Mouse (Mus musculus) intestine, postnatal 0 days (tissue): Measurements from ENCODE around the gene Prss56. TPM values are rescaled to one million over a fixed set of nuclear protein-coding genes. Genes with fewer than 3 reads are reported as not detected.

Source experiments
- ATAC-seq: fragments of 200-750 bp; cut with Nextera tagmentation; 2 replicates; pipeline ENCODE4 v1.8.0; 2017; ENCODE audit warnings: mild to moderate bottlenecking, moderate TSS enrichment, moderate library complexity
- H3K27ac ChIP-seq: fragments of 300-500 bp; sonication (generic); 2 replicates; pipeline ENCODE4 v1.5.1; 2014; ENCODE audit warnings: mild to moderate bottlenecking, low read depth, low read length, moderate library complexity
- H3K27me3 ChIP-seq: fragments of 300-500 bp; sonication (generic); replicated peaks from 2 replicates; pipeline ENCODE4 v1.6.1; 2014; ENCODE audit warnings: low read length, mixed read lengths; ENCODE audit not compliant: control insufficient read depth, insufficient read depth
- H3K36me3 ChIP-seq: fragments of 300-500 bp; sonication (generic); 2 replicates; pipeline ENCODE4 v1.6.1; 2014; ENCODE audit warnings: mild to moderate bottlenecking, moderate library complexity; ENCODE audit not compliant: control insufficient read depth, insufficient read depth
- H3K4me1 ChIP-seq: fragments of 300-500 bp; sonication (generic); replicated peaks from 2 replicates; pipeline ENCODE4 v1.6.1; 2014; ENCODE audit warnings: antibody characterized with exemption, low read length, mixed read lengths; ENCODE audit not compliant: control insufficient read depth, insufficient read depth
- H3K4me2 ChIP-seq: fragments of 300-500 bp; sonication (generic); replicated peaks from 2 replicates; pipeline ENCODE4 v1.6.1; 2014; ENCODE audit warnings: low read depth, mild to moderate bottlenecking, moderate library complexity
- H3K4me3 ChIP-seq: fragments of 300-500 bp; sonication (generic); 2 replicates; pipeline ENCODE4 v1.5.1; 2014; ENCODE audit warnings: low read depth, low read length
- H3K9ac ChIP-seq: fragments of 300-500 bp; sonication (generic); 2 replicates; pipeline ENCODE4 v1.6.1; 2014; ENCODE audit warnings: mild to moderate bottlenecking, low read depth, low read length
- H3K9me3 ChIP-seq: fragments of 300-500 bp; sonication (generic); 2 replicates; pipeline ENCODE4 v1.6.1; 2016; ENCODE audit warnings: mixed run types; ENCODE audit not compliant: control insufficient read depth
- CTCF ChIP-seq: sonication (generic); IDR thresholded peaks from 2 replicates; pipeline ENCODE4 v1.5.1; 2016; ENCODE audit warnings: low read depth, mild to moderate bottlenecking, control low read depth, antibody characterized with exemption, moderate library complexity
- WGBS: fragments of 180-500 bp; shearing (Covaris S2); extraction: QIAGEN DNeasy Blood & Tissue Kit; methylation state at CpG from one replicate; pipeline ENCODE4 v1.1.7; 2014; 5-methylcytosine and 5-hydroxymethylcytosine counted together
- polyA plus RNA-seq: library from polyadenylated mRNA; unstranded; fragments of >200 nt; fragmentation: Nextera tagmentation; extraction: Ambion mirVana; gene quantifications from 2 replicates; pipeline ENCODE4 v1.2.1, GENCODE M21; 2015

Prss56 gene
- polyA plus RNA-seq, 1 experiment from 2014 or later = not detected

GRCm38 (mm10) chr1:87190429-87190828 is 7.3 kb downstream of the Prss56 start, which contains the start of gene Chrnd:
Gene Chrnd (plus strand): TSS chr1:87190607.
- no peak for ATAC-seq
- Histone ChIP-seq H3K4me2 (no peak within 1 kb of the TSS), H3K36me3 (no peaks in the 10 kb centered on the region), H3K9ac (no peak within 1 kb of the TSS), H3K27ac (no peak within 1 kb of the TSS), H3K4me1 (no peaks in the 10 kb centered on the region; the same call in 1 of the 2 replicates), H3K9me3 (no peaks in the 10 kb centered on the region), H3K27me3 (peaks cover 25% of the 10 kb centered on the region), H3K4me3 (no peak within 1 kb of the TSS)
- no peak for TF ChIP-seq CTCF
- 35% methylated on average over 4 of the region's 4 CpGs for WGBS

- H3K36me3 ChIP-seq = no peaks in the 10 kb centered on the region
- H3K27ac ChIP-seq = no peak overlapping the region
- no peak overlapping the region for H3K9ac ChIP-seq
- no peak overlapping the region for H3K4me2 ChIP-seq
- no peaks in the 10 kb centered on the region for H3K9me3 ChIP-seq
- WGBS = 76% methylated on average over 9 of the region's 9 CpGs
- no peaks in the 10 kb centered on the region for H3K27me3 ChIP-seq
- TF ChIP-seq CTCF = no peak
- H3K4me1 ChIP-seq = no peaks in the 10 kb centered on the region
- H3K4me3 ChIP-seq = no peak overlapping the region
- ATAC-seq = no peak
Observed at GRCm38 (mm10) chr1:87197296-87197695, 14.2 kb downstream of the Prss56 start.

GRCm38 (mm10) chr1:87198119-87199065 is 15.3 kb downstream of the Prss56 start:
- TF ChIP-seq CTCF = no peak
- Histone ChIP-seq H3K27ac (no peak overlapping the region), H3K4me3 (no peak overlapping the region), H3K9ac (no peak overlapping the region), H3K9me3 (no peaks in the 10 kb centered on the region), H3K27me3 (no peaks in the 10 kb centered on the region), H3K36me3 (no peaks in the 10 kb centered on the region), H3K4me2 (no peak overlapping the region), H3K4me1 (no peaks in the 10 kb centered on the region)
- peak; percentile 56 for ATAC-seq
- 64% methylated on average over 12 of the region's 12 CpGs for WGBS

GRCm38 (mm10) chr1:87200811-87201210 is 17.7 kb downstream of the Prss56 start:
- Histone ChIP-seq H3K4me2 (no peak overlapping the region), H3K36me3 (no peaks in the 10 kb centered on the region), H3K4me3 (no peak overlapping the region), H3K27ac (no peak overlapping the region), H3K9me3 (no peaks in the 10 kb centered on the region), H3K27me3 (no peaks in the 10 kb centered on the region), H3K4me1 (no peaks in the 10 kb centered on the region), H3K9ac (no peak overlapping the region)
- 48% methylated on average over 2 of the region's 2 CpGs for WGBS
- TF ChIP-seq CTCF = no peak
- ATAC-seq = no peak

GRCm38 (mm10) chr1:87201848-87202247 is 18.7 kb downstream of the Prss56 start:
- Histone ChIP-seq H3K27me3 (peaks cover 10% of the 10 kb centered on the region), H3K9me3 (no peaks in the 10 kb centered on the region), H3K4me2 (no peak overlapping the region), H3K9ac (no peak overlapping the region), H3K4me3 (no peak overlapping the region), H3K4me1 (no peaks in the 10 kb centered on the region), H3K27ac (no peak overlapping the region), H3K36me3 (no peaks in the 10 kb centered on the region)
- WGBS = 41% methylated on average over 1 of the region's 1 CpGs
- TF ChIP-seq CTCF = no peak
- no peak for ATAC-seq

- ATAC-seq = no peak
Observed at GRCm38 (mm10) chr1:87203779-87204178, 20.7 kb downstream of the Prss56 start.

More at GRCm38 (mm10) chr1:87203779-87204178, 20.7 kb downstream of the Prss56 start:
- no peaks in the 10 kb centered on the region for H3K9me3 ChIP-seq
- H3K9ac ChIP-seq = no peak overlapping the region
- TF ChIP-seq CTCF = no peak
- H3K27me3 ChIP-seq = peaks cover 15% of the 10 kb centered on the region
- no peaks in the 10 kb centered on the region for H3K4me1 ChIP-seq
- H3K27ac ChIP-seq = no peak overlapping the region
- 74% methylated on average over 5 of the region's 5 CpGs for WGBS
- H3K4me2 ChIP-seq = no peak overlapping the region
- no peaks in the 10 kb centered on the region for H3K36me3 ChIP-seq
- no peak overlapping the region for H3K4me3 ChIP-seq
